Mouse (Mus musculus): ENCODE data around the gene Mars. TPM values are rescaled to one million over a fixed set of nuclear protein-coding genes. Genes with fewer than 3 reads are reported as not detected.

Mars gene
- polyA plus RNA-seq, 1 experiment = 32.4 TPM

DNA sequence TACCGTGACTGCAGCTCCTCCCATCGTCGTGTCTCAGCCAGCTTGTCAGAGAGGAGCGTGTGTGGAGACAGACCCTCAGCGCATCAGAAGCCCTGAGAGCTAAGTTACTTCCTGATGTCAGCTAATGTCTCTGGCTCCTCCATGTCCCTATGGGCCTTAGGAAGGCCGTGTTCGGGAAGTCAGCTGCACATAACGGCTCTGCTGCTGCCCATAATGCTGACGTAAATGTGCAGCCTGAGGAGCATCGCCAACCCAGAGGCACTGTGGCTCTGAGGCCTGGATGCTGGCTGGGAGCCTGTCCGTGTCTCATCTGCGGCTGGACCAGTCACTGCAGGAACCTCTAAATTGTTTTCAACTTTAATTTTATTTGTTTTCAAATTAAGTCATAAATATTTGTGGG lies 42.5 kb downstream of the Mars start:
- TF ChIP-seq CTCF (IDR thresholded peaks at IDR 0.05; ENCODE audit: control insufficient read depth, insufficient read depth, insufficient replicate concordance, low read depth, low read length) = no peak
- TF ChIP-seq POLR2A (IDR thresholded peaks at IDR 0.05; ENCODE audit: control insufficient read depth, low read depth, low read length) = no peak
- H3K27ac ChIP-seq (ENCODE audit: control insufficient read depth, insufficient read depth, low read depth, low read length) = no peak overlapping the region
- no peaks in the 10 kb centered on the region for H3K27me3 ChIP-seq (ENCODE audit: control insufficient read depth, insufficient read depth, low read length)
- peaks cover 1% of the 10 kb centered on the region for H3K36me3 ChIP-seq (ENCODE audit: control insufficient read depth, insufficient read depth, low read length)
- no peak overlapping the region for H3K4me3 ChIP-seq (ENCODE audit: control insufficient read depth, low read depth, low read length)
- H3K4me1 ChIP-seq (ENCODE audit: control insufficient read depth, insufficient read depth, low read length) = peaks cover 4% of the 10 kb centered on the region

DNA sequence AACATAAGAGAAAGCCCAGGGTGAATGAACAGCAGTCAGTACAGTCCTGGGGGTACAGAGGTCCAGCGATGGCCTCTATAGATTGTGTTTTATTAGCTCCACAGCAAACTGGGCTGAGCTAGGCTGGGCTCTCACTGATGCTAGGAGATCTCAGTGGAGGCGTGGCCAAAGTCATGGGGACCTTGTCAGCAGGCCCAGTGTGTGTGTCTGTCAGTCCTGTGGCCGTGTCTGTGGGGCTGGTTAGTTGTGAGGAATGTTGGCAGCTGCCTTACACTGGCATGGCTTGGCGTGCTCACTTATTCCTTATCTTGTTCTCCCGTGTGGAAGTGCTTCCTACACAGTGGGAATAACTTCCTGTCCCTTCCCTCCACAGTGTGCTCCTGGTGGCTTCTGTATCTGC lies 43.2 kb downstream of the Mars start:
- peaks cover 1% of the 10 kb centered on the region for H3K36me3 ChIP-seq (ENCODE audit: control insufficient read depth, insufficient read depth, low read length)
- peaks cover 4% of the 10 kb centered on the region for H3K4me1 ChIP-seq (ENCODE audit: control insufficient read depth, insufficient read depth, low read length)
- no peaks in the 10 kb centered on the region for H3K27me3 ChIP-seq (ENCODE audit: control insufficient read depth, insufficient read depth, low read length)
- H3K4me3 ChIP-seq (ENCODE audit: control insufficient read depth, low read depth, low read length) = no peak overlapping the region
- TF ChIP-seq CTCF (IDR thresholded peaks at IDR 0.05; ENCODE audit: control insufficient read depth, insufficient read depth, insufficient replicate concordance, low read depth, low read length) = no peak
- no peak for TF ChIP-seq POLR2A (IDR thresholded peaks at IDR 0.05; ENCODE audit: control insufficient read depth, low read depth, low read length)
- no peak overlapping the region for H3K27ac ChIP-seq (ENCODE audit: control insufficient read depth, insufficient read depth, low read depth, low read length)

DNA sequence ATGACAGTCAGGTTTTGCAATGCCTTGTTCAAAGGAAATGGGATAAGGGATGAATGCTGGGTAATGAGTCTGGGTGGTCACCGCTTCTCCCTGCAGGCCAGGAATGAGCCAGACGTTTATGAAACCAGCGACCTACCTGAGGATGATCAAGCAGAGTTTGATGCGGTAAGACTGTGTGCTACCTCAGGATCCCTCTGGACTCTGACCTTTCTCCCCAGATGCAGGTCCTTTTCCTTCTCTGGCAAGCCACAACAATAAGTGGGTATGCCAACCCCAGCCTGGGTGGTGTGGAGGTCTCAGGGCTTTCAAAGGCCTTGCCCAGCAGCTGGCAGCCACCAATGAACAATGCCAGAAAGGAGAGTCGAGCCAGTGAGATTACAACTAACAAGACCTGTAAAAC lies 44.3 kb downstream of the Mars start:
- peaks cover 14% of the 10 kb centered on the region for H3K4me1 ChIP-seq (ENCODE audit: control insufficient read depth, insufficient read depth, low read length)
- H3K36me3 ChIP-seq (ENCODE audit: control insufficient read depth, insufficient read depth, low read length) = peaks cover 1% of the 10 kb centered on the region
- TF ChIP-seq POLR2A (IDR thresholded peaks at IDR 0.05; ENCODE audit: control insufficient read depth, low read depth, low read length) (no peak), CTCF (IDR thresholded peaks at IDR 0.05; ENCODE audit: control insufficient read depth, insufficient read depth, insufficient replicate concordance, low read depth, low read length) (no peak)
- H3K4me3 ChIP-seq (ENCODE audit: control insufficient read depth, low read depth, low read length) = peak overlapping the region; percentile 91
- no peaks in the 10 kb centered on the region; the same call in 1 of the 2 replicates for H3K27me3 ChIP-seq (ENCODE audit: control insufficient read depth, insufficient read depth, low read length)
- no peak overlapping the region for H3K27ac ChIP-seq (ENCODE audit: control insufficient read depth, insufficient read depth, low read depth, low read length)

DNA sequence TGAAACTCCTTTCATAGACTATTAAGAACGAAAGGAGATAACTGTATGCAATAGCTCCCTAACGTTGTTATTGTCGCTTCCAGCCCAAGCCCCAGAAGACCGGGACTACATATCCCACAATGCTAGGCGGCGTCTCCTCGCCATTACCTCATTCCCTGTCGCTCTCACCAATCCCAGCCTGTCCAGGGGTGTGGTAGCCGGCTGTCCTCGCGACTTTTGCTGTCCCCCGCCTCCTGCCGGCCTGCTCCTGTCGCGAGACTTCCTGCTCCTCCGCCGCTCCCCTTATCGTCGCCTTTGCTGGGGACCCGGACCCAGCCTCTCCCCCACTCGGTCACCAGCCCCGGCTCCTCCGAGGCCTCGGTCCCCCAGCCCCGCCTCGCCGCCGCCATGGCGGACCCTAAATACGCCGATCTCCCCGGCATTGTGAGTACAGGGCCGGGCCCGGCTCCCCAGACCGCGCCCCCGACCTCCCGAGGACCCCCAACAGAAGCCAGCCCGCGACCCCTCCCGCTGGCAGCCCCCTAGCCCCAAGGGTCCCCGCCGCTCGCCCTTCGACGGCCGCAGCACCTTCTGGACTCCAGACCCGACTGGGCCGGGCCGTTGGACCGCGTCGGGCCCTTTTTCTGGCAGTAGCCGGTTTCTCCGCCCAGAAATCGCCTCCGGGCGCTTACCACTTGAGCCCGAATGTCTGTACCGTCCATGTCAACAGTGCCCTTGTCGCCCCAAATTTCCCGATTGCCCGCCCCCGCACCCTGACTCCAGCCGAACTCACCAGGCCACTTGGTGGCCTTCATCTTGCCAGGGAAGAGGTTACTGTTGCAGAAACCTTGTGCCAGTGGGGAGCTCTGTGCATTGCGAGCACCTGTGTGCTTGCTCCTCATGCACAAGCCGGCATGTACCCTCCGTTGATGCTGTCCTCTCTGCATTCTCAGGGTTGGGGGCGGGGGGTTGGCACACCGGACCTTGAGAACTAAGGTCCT lies 45.2 kb downstream of the Mars start, which contains the start of gene Dctn2:
Gene Dctn2, plus strand, starts transcription at position 257 of the 980 bp plus-strand sequence.
- TF ChIP-seq CTCF (IDR thresholded peaks at IDR 0.05; ENCODE audit: control insufficient read depth, insufficient read depth, insufficient replicate concordance, low read depth, low read length) = no peak
- TF ChIP-seq POLR2A (IDR thresholded peaks at IDR 0.05; ENCODE audit: control insufficient read depth, low read depth, low read length) = peak; percentile 83
- peak within 1 kb of the TSS; percentile 91 for H3K4me3 ChIP-seq (ENCODE audit: control insufficient read depth, low read depth, low read length)
- H3K27ac ChIP-seq (ENCODE audit: control insufficient read depth, insufficient read depth, low read depth, low read length) = peak within 1 kb of the TSS; percentile 67
- H3K36me3 ChIP-seq (ENCODE audit: control insufficient read depth, insufficient read depth, low read length) = peaks cover 1% of the 10 kb centered on the region; the same call in 1 of the 2 replicates
- H3K27me3 ChIP-seq (ENCODE audit: control insufficient read depth, insufficient read depth, low read length) = no peaks in the 10 kb centered on the region; the same call in 1 of the 2 replicates
- peaks cover 15% of the 10 kb centered on the region for H3K4me1 ChIP-seq (ENCODE audit: control insufficient read depth, insufficient read depth, low read length)

DNA sequence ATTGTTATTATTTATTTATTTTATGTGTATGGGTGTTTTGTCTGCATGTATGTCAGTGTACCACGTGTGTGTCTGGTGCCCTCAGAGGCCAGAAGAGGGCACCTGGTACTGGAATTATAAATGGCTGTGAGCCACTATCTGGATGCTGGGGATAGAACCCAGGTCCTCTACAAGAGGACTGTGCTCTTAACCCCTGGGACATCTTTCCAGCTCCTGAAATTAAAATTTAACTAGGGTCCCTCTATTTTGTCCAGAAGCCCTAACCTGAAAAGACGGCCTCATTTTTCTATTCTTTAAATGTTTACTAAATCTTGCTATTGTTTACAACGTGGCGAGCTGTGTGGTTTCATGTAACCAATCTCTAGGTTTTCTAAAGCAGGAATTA lies 45.9 kb downstream of the Mars start:
- Histone ChIP-seq H3K27me3 (ENCODE audit: control insufficient read depth, insufficient read depth, low read length) (no peaks in the 10 kb centered on the region; the same call in 1 of the 2 replicates), H3K27ac (ENCODE audit: control insufficient read depth, insufficient read depth, low read depth, low read length) (no peak overlapping the region), H3K4me1 (ENCODE audit: control insufficient read depth, insufficient read depth, low read length) (peaks cover 15% of the 10 kb centered on the region), H3K4me3 (ENCODE audit: control insufficient read depth, low read depth, low read length) (no peak overlapping the region; the same call in 1 of the 2 replicates), H3K36me3 (ENCODE audit: control insufficient read depth, insufficient read depth, low read length) (peaks cover 1% of the 10 kb centered on the region; the same call in 1 of the 2 replicates)
- TF ChIP-seq POLR2A (IDR thresholded peaks at IDR 0.05; ENCODE audit: control insufficient read depth, low read depth, low read length) (no peak), CTCF (IDR thresholded peaks at IDR 0.05; ENCODE audit: control insufficient read depth, insufficient read depth, insufficient replicate concordance, low read depth, low read length) (no peak)

DNA sequence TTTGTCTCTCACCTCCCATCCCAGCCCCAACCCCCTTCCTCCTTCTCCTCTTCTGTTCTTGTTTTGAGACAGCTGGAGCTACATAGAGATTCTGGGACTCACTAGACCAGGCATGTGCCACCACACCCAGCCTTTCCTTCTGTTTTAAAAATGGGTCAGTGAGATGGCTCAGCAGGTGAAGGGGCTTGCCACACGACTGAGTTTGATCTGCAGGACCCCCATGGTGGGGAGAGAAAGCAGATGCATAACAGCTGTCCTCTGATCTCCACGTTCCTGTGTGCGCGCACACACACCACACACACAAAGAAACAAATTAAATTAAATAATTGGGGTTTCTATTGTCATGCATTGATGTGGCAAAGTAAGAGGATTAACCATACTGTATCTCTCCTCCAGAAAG lies 46.6 kb downstream of the Mars start:
- H3K27ac ChIP-seq (ENCODE audit: control insufficient read depth, insufficient read depth, low read depth, low read length) = no peak overlapping the region
- H3K36me3 ChIP-seq (ENCODE audit: control insufficient read depth, insufficient read depth, low read length) = peaks cover 1% of the 10 kb centered on the region; the same call in 1 of the 2 replicates
- H3K4me3 ChIP-seq (ENCODE audit: control insufficient read depth, low read depth, low read length) = no peak overlapping the region
- no peaks in the 10 kb centered on the region; the same call in 1 of the 2 replicates for H3K27me3 ChIP-seq (ENCODE audit: control insufficient read depth, insufficient read depth, low read length)
- H3K4me1 ChIP-seq (ENCODE audit: control insufficient read depth, insufficient read depth, low read length) = peaks cover 15% of the 10 kb centered on the region
- TF ChIP-seq POLR2A (IDR thresholded peaks at IDR 0.05; ENCODE audit: control insufficient read depth, low read depth, low read length) (no peak), CTCF (IDR thresholded peaks at IDR 0.05; ENCODE audit: control insufficient read depth, insufficient read depth, insufficient replicate concordance, low read depth, low read length) (no peak)

DNA sequence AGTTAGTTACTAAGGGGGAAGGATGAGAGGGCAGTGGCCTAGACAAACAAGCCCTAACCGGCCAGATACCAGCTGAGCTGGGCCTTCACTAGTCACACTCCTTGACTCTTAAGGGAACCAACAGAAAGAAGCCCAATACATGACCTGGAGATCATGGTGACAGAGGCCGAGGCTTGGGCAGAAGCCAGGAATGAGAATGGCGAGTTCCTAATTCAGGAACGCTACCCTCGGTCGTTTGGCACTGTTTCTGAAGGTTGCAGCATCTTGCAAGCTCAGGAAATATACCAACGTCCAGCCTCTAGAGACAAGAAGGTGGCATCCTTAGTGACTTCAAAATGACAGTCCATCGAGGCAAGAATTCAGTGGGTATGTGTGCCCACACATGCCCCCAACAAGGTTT lies 47.2 kb downstream of the Mars start:
- Histone ChIP-seq H3K4me3 (ENCODE audit: control insufficient read depth, low read depth, low read length) (no peak overlapping the region), H3K27me3 (ENCODE audit: control insufficient read depth, insufficient read depth, low read length) (no peaks in the 10 kb centered on the region; the same call in 1 of the 2 replicates), H3K27ac (ENCODE audit: control insufficient read depth, insufficient read depth, low read depth, low read length) (no peak overlapping the region; the same call in 1 of the 2 replicates), H3K4me1 (ENCODE audit: control insufficient read depth, insufficient read depth, low read length) (peaks cover 15% of the 10 kb centered on the region), H3K36me3 (ENCODE audit: control insufficient read depth, insufficient read depth, low read length) (peaks cover 1% of the 10 kb centered on the region; the same call in 1 of the 2 replicates)
- TF ChIP-seq POLR2A (IDR thresholded peaks at IDR 0.05; ENCODE audit: control insufficient read depth, low read depth, low read length) (no peak), CTCF (IDR thresholded peaks at IDR 0.05; ENCODE audit: control insufficient read depth, insufficient read depth, insufficient replicate concordance, low read depth, low read length) (no peak)

Measured in testis, adult 2 months (tissue).